Mouse (Mus musculus): ENCODE measurements around the gene Rab4b. TPM values are rescaled to one million over a fixed set of nuclear protein-coding genes. Genes with fewer than 3 reads are reported as not detected.

Rab4b gene
- polyA plus RNA-seq, 1 experiment from 2014 or later, result 63.9 TPM

- no peak within 1 kb of the TSS for H3K9ac ChIP-seq
- H3K36me3 ChIP-seq, result peaks cover 24% of the 10 kb centered on the region
- no peaks in the 10 kb centered on the region for H3K27me3 ChIP-seq
- peaks cover 10% of the 10 kb centered on the region; the same call in 1 of the 2 replicates for H3K4me1 ChIP-seq
- H3K27ac ChIP-seq, result peak within 1 kb of the TSS; percentile 78
- H3K9me3 ChIP-seq, result no peaks in the 10 kb centered on the region
- 64% methylated on average over 14 of the region's 14 CpGs for WGBS
- H3K4me2 ChIP-seq (replicated peaks), result peak within 1 kb of the TSS; percentile 47
- peak within 1 kb of the TSS; percentile 60 for H3K4me3 ChIP-seq
- no peak for ATAC-seq (ENCODE audit: insufficient number of reproducible peaks, insufficient read depth, low FRiP score, low TSS enrichment)
Measured at GRCm38 (mm10) chr7:27180837-27181695, 2.4 kb upstream of the Rab4b start, which contains the start of the genes Gm21983 and Mia. Gene Gm21983, minus strand, starts transcription at chr7:27181086. Gene Mia, minus strand, starts transcription at chr7:27181157.

GRCm38 (mm10) chr7:27180036-27180435, 1.3 kb upstream of the Rab4b start:
- ATAC-seq (ENCODE audit: insufficient number of reproducible peaks, insufficient read depth, low FRiP score, low TSS enrichment), result no peak
- Histone ChIP-seq H3K9ac (no peak overlapping the region), H3K4me2 (replicated peaks) (peak overlapping the region; percentile 47), H3K4me1 (peaks cover 10% of the 10 kb centered on the region; the same call in 1 of the 2 replicates), H3K27ac (0 out of 2 replicates have a peak overlapping the region, but pooled peaks have one; percentile 78), H3K27me3 (no peaks in the 10 kb centered on the region), H3K36me3 (peaks cover 13% of the 10 kb centered on the region), H3K4me3 (peak overlapping the region; percentile 60), H3K9me3 (no peaks in the 10 kb centered on the region)
- 77% methylated on average over 5 of the region's 5 CpGs for WGBS

DNA sequence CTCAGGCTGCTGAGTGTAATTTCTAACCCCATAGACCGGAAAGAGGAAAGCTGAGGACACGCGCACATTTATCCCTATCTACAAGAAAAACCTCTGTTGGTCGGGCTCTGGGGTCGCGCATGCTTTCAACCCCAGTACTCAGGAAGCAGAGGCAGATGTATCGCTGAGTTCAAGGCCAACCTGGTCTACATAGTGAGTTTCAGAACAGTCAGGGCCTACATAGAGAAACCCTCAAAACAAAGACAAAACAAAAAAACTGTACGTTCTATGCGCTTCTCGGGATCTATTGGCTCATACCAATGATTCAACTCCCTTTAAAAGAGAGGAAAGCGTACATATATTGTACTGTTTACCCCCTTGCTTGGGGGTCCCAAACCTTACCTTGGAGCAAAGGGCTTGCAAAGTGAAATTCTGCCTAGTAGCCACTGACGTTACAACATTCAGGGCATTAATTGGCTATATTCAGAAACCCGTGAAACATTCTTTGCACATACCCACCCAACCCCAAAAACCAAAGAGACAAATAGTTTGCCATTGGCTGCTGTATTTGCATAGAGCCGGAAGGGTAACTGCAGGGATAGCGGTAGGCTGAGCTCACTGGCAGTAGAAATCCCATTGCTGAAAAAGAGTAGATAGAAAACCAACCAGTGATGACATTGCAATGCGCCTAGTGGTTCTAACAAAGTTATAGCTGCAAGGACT, 672 bp upstream of the Rab4b start:
- Histone ChIP-seq H3K27me3 (no peaks in the 10 kb centered on the region), H3K4me3 (peak overlapping the region; percentile 60), H3K4me1 (peaks cover 10% of the 10 kb centered on the region; the same call in 1 of the 2 replicates), H3K9me3 (no peaks in the 10 kb centered on the region), H3K36me3 (peaks cover 10% of the 10 kb centered on the region; the same call in 1 of the 2 replicates), H3K27ac (peak overlapping the region; percentile 71), H3K4me2 (replicated peaks) (peak overlapping the region; percentile 47), H3K9ac (peak overlapping the region; percentile 5; the same call in 1 of the 2 replicates)
- no peak for ATAC-seq (ENCODE audit: insufficient number of reproducible peaks, insufficient read depth, low FRiP score, low TSS enrichment)
- WGBS, result 49% methylated on average over 16 of the region's 16 CpGs

- peak overlapping the region; percentile 47 for H3K9ac ChIP-seq
- peaks cover 9% of the 10 kb centered on the region; the same call in 1 of the 2 replicates for H3K36me3 ChIP-seq
- 21% methylated on average over 4 of the region's 4 CpGs for WGBS
- H3K4me1 ChIP-seq, result peaks cover 10% of the 10 kb centered on the region; the same call in 1 of the 2 replicates
- no peak; the same call in 1 of the 2 replicates for ATAC-seq (ENCODE audit: insufficient number of reproducible peaks, insufficient read depth, low FRiP score, low TSS enrichment)
- H3K9me3 ChIP-seq, result no peaks in the 10 kb centered on the region
- H3K4me3 ChIP-seq, result peak overlapping the region; percentile 60
- no peaks in the 10 kb centered on the region for H3K27me3 ChIP-seq
- H3K4me2 ChIP-seq (replicated peaks), result peak overlapping the region; percentile 50
- H3K27ac ChIP-seq, result peak overlapping the region; percentile 93
Measured at GRCm38 (mm10) chr7:27177942-27178323, 763 bp downstream of the Rab4b start.

DNA sequence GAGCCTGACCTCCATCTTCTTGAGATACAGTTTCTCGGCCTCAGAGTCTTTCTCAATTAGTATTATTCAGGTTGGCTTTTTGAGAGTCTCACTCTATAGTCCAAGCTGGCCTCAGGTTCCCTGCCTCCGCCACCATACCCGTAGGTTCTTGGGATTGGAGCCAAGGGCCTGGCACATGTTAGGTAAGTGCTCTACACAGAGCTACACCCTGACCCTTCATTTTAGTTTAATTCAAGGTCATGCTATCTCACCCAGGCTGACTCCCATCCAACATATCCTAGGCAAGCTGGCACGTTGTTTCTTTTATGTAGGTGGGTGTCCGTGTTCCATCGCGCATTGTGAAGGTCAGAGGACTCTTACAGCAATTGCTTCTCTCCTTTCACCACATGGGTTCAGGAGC, 3.8 kb downstream of the Rab4b start:
- 95% methylated on average over 7 of the region's 7 CpGs for WGBS
- Histone ChIP-seq H3K4me3 (no peak overlapping the region), H3K4me1 (peaks cover 10% of the 10 kb centered on the region; the same call in 1 of the 2 replicates), H3K36me3 (peaks cover 31% of the 10 kb centered on the region), H3K27me3 (no peaks in the 10 kb centered on the region), H3K9ac (no peak overlapping the region), H3K9me3 (no peaks in the 10 kb centered on the region), H3K27ac (no peak overlapping the region), H3K4me2 (replicated peaks) (no peak overlapping the region)
- ATAC-seq (ENCODE audit: insufficient number of reproducible peaks, insufficient read depth, low FRiP score, low TSS enrichment), result no peak

GRCm38 (mm10) chr7:27174496-27174895, 4.2 kb downstream of the Rab4b start:
- H3K4me3 ChIP-seq, result no peak overlapping the region
- peaks cover 7% of the 10 kb centered on the region; the same call in 1 of the 2 replicates for H3K4me1 ChIP-seq
- WGBS, result 92% methylated on average over 15 of the region's 15 CpGs
- no peaks in the 10 kb centered on the region for H3K27me3 ChIP-seq
- H3K9me3 ChIP-seq, result no peaks in the 10 kb centered on the region
- H3K4me2 ChIP-seq (replicated peaks), result no peak overlapping the region
- H3K36me3 ChIP-seq, result peaks cover 34% of the 10 kb centered on the region
- no peak overlapping the region for H3K9ac ChIP-seq
- no peak for ATAC-seq (ENCODE audit: insufficient number of reproducible peaks, insufficient read depth, low FRiP score, low TSS enrichment)
- no peak overlapping the region for H3K27ac ChIP-seq

GRCm38 (mm10) chr7:27170981-27171380, 7.7 kb downstream of the Rab4b start:
- Histone ChIP-seq H3K4me1 (peaks cover 5% of the 10 kb centered on the region; the same call in 1 of the 2 replicates), H3K9ac (no peak overlapping the region), H3K27ac (no peak overlapping the region), H3K27me3 (no peaks in the 10 kb centered on the region), H3K9me3 (no peaks in the 10 kb centered on the region), H3K4me3 (no peak overlapping the region), H3K4me2 (replicated peaks) (no peak overlapping the region), H3K36me3 (peaks cover 40% of the 10 kb centered on the region)
- 90% methylated on average over 3 of the region's 3 CpGs for WGBS
- no peak for ATAC-seq (ENCODE audit: insufficient number of reproducible peaks, insufficient read depth, low FRiP score, low TSS enrichment)

DNA sequence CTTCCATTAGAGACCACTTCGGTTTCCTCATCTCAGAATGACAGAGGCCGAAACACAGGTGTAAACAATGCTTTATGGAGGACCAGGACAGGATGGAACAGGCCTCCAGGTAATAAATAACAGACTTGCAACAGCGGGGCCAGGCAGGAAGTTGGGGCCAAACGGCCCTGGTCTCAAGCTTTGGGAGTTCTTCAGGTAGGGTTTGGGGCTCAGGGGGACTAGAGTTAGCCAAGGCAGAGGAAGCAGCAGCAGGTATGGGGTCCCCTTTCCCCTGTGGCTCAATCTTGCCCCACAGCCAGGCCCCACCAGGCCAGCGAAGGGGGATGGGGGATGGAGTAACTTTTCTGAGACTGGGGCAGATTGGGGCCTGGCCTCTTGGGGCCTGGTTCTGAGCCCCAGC, 10.3 kb downstream of the Rab4b start:
- H3K27me3 ChIP-seq, result no peaks in the 10 kb centered on the region
- H3K4me1 ChIP-seq, result peaks cover 28% of the 10 kb centered on the region
- H3K9me3 ChIP-seq, result no peaks in the 10 kb centered on the region
- H3K9ac ChIP-seq, result no peak overlapping the region
- H3K4me3 ChIP-seq, result no peak overlapping the region
- no peak for ATAC-seq (ENCODE audit: insufficient number of reproducible peaks, insufficient read depth, low FRiP score, low TSS enrichment)
- H3K4me2 ChIP-seq (replicated peaks), result no peak overlapping the region
- H3K27ac ChIP-seq, result 0 out of 2 replicates have a peak overlapping the region, but pooled peaks have one; percentile 11
- H3K36me3 ChIP-seq, result peaks cover 53% of the 10 kb centered on the region
- WGBS, result 89% methylated on average over 5 of the region's 5 CpGs

- no peaks in the 10 kb centered on the region for H3K27me3 ChIP-seq
- H3K9me3 ChIP-seq, result no peaks in the 10 kb centered on the region
- H3K4me1 ChIP-seq, result peaks cover 35% of the 10 kb centered on the region
- peaks cover 53% of the 10 kb centered on the region for H3K36me3 ChIP-seq
- peak overlapping the region; percentile 77 for H3K4me3 ChIP-seq
- ATAC-seq (ENCODE audit: insufficient number of reproducible peaks, insufficient read depth, low FRiP score, low TSS enrichment), result no peak
- H3K27ac ChIP-seq, result peak overlapping the region; percentile 96
- H3K4me2 ChIP-seq (replicated peaks), result peak overlapping the region; percentile 76
- peak overlapping the region; percentile 77; the same call in 1 of the 2 replicates for H3K9ac ChIP-seq
- 74% methylated on average over 11 of the region's 11 CpGs for WGBS
Measured at GRCm38 (mm10) chr7:27167475-27168094, 11.1 kb downstream of the Rab4b start.

DNA sequence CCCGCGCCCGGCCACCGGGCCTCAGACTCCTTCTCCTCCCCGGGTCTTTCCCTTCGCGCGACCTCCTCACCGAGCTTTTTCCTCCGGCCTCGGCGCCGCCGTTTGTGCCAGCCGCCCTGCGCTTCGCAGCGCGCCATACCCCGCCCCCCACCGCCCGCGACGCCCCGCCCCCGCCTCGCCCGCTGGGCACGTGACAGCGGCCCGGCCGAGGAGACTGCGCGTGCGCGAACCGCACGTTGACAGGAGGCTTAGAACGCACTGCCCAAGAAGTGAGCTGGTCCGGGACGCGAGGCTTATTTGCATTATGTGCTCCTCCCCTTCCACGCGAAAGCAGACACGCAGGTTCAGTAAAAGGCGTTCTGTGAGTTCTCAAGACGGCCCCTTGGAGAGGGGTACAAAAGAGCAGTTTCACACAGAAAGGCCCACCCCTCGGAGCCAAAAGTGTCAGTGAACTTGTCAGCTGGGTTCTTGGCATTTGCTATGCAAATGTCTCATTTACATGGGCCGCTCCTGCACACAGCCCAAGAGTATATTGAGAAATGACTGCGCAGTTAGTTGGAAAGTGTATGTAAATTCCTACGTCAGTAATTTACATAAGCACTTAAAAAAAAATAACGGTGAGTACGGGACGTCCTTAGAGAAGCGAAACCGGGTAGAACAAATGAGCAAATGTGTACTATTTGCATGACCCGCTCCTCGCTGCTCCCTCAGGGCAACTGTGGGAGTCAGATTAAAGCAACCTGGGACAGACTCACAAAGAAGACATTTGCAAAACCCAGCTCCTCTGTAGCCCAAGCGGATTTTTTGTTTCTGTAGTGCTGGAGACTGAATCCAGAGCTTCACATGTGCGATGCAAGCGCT, 11.9 kb downstream of the Rab4b start, which contains the start of gene Egln2:
Egln2 (minus strand) TSS at position 189 of the 861 bp plus-strand sequence.
- peaks cover 52% of the 10 kb centered on the region for H3K36me3 ChIP-seq
- H3K9ac ChIP-seq, result peak within 1 kb of the TSS; percentile 77
- ATAC-seq (ENCODE audit: insufficient number of reproducible peaks, insufficient read depth, low FRiP score, low TSS enrichment), result peak; percentile 65
- H3K27ac ChIP-seq, result peak within 1 kb of the TSS; percentile 96
- 2% methylated on average over 61 of the region's 61 CpGs for WGBS
- no peaks in the 10 kb centered on the region for H3K27me3 ChIP-seq
- no peaks in the 10 kb centered on the region for H3K9me3 ChIP-seq
- peaks cover 43% of the 10 kb centered on the region for H3K4me1 ChIP-seq
- peak within 1 kb of the TSS; percentile 76 for H3K4me2 ChIP-seq (replicated peaks)
- H3K4me3 ChIP-seq, result peak within 1 kb of the TSS; percentile 77

Data from embryonic facial prominence, embryonic 12.5 days (tissue).